Comparison of ENCODE assay signal across 20 mouse cellular contexts in genomic region chr7:64535269-64535668, GRCm38 (mm10).
A peak's percentile ranks its signal among the peaks of the same experiment; 100 is the strongest.
DNase-seq lines count a peak whose midpoint lies in the region; ATAC-seq lines count a peak whose summit lies in the region.
"Had no signal": no experiment of that assay in that cellular context is flagged by ENCODE, and none has a peak within 500 bp of the region (broad histone marks: within the 10 kb centered on the region; RNA-seq: fewer than 3 reads in every experiment).

No protein-coding gene starts in this region.

- no peak for DNase-seq in cerebellum, postnatal 4 days (ENCODE audit: low spot score in 2 of 2)
- DNase-seq in cerebellum, adult 8-10 months = peak; percentile 40
- no peak for DNase-seq in cerebellum, adult 11 months
- peak; percentile 41 to 50 for DNase-seq in cerebellum, postnatal 36 days
- DNase-seq in right cerebral cortex, postnatal 25 days = no peak
- DNase-seq: adrenal gland, adult 8-10 months; adrenal gland, postnatal 25 days; gastrocnemius, postnatal 10 days; gastrocnemius, postnatal 36 days; heart, adult 2 months; heart, postnatal 14 days; heart, postnatal 4 days; kidney, adult 18-20 months had no signal

- peak; percentile 56; the same call in 1 of the 2 replicates for ATAC-seq in cerebellum, adult (ENCODE audit: insufficient number of reproducible peaks, low FRiP score, low TSS enrichment)
- ATAC-seq: activated CD4-positive, CD25-positive, alpha-beta regulatory T cell, adult 4 months; forebrain, embryonic 13.5 days; forebrain, embryonic 16.5 days; hindbrain, postnatal 0 days; inflammation-experienced regulatory T-cells, adult 6 months; intestine, embryonic 16.5 days had no signal

Comparison
In these comparisons a context has a peak if more than half of its experiments do, and no peak if none do; other contexts are left out.
1. DNase-seq: peak in cerebellum, adult 8-10 months (single experiment) and cerebellum, postnatal 36 days (2 of 2); none in cerebellum, postnatal 4 days (0 of 2), cerebellum, adult 11 months (single experiment) and right cerebral cortex, postnatal 25 days (single experiment).